Mouse (Mus musculus): Measurements from ENCODE around the gene Coasy.

The Coasy gene

GRCm38 (mm10) chr11:101062971-101063675 is 19.2 kb upstream of the Coasy start:
- 79% methylated on average over 14 of the region's 14 CpGs for WGBS

GRCm38 (mm10) chr11:101063676-101064327 is 18.6 kb upstream of the Coasy start:
- WGBS = 31% methylated on average over 12 of the region's 12 CpGs

- WGBS = 66% methylated on average over 4 of the region's 4 CpGs
These were observed 17.9 kb upstream of the Coasy start for GRCm38 (mm10) chr11:101064462-101064861.

GRCm38 (mm10) chr11:101065002-101065401 is 17.4 kb upstream of the Coasy start:
- WGBS = 96% methylated on average over 9 of the region's 9 CpGs

DNA sequence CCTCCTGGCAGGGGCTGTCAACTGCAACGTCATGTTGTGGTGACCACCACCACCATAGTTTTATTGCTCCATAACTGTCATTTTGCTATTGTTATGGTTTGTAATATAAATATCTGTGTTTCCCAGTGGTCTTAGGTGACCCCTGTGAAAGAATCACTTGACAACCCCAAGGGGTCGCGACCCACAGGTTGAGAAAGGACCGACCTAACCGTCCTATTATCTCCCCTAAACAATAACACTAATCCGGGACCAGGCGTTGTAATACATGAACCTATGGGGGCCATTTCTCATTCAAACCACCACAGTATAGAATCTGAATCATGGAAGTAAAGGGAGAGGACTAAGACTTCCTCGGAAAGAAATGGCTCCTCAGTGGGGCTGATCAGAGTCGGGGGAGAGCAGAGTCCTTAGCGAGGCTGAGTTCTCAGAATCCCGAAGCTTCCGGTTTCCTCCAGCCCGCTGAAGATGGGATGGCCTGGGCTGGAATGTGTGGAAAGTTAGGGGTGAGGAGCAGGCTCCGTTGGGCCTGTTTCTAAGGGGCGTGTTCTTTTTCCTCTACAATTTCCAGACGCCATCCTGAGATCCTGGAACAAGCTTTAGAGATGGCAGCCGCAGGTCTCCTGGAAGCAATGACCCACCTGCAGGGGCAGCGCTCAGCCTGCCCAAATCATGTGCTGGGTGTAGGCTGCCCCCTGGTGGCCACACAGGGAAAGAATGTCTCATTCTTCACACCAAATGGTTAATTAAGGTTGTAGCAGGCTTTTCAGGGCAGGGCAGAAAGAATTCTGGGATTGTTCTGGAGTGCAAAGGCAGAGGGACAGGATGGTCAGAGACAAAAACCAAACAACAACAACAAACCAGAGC is 15.6 kb upstream of the Coasy start:
- WGBS = 20% methylated on average over 18 of the region's 18 CpGs

- WGBS = 4% methylated on average over 35 of the region's 35 CpGs
These were observed 12.8 kb upstream of the Coasy start, which contains the start of gene Naglu for GRCm38 (mm10) chr11:101069391-101070188. TSS of gene Naglu (plus strand) at chr11:101070012.

DNA sequence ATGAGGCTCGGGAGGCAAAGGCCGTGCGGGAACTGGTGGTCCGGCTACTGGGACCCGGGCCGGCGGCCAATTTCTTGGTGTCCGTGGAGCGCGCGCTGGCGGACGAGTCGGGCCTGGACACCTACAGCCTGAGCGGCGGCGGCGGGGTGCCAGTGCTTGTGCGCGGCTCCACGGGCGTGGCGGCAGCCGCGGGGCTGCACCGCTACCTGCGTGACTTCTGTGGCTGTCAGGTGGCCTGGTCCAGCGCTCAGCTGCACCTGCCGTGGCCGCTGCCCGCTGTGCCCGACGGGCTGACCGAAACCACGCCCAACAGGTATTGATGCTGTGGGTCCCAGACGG is 12.2 kb upstream of the Coasy start:
- under 1% methylated on average over 36 of the region's 36 CpGs for WGBS

DNA sequence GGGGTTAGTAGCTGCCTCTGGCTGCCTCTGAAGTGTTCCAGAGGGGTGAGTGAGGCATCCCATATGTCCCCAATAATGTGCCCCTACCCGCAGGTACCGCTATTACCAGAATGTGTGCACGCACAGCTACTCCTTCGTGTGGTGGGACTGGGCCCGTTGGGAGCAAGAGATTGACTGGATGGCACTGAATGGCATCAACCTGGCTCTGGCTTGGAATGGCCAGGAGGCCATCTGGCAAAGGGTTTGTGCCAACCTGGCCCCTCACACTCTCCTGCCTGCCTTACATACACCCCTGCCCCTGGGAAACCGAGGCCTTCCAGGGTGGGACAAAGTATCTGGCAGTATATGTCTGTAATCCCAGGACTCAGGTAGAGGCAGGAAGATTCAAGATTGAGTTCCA is 11.4 kb upstream of the Coasy start:
- 67% methylated on average over 6 of the region's 6 CpGs for WGBS

- WGBS = 86% methylated on average over 14 of the region's 14 CpGs
These were observed 10.4 kb upstream of the Coasy start for GRCm38 (mm10) chr11:101071810-101072428.

DNA sequence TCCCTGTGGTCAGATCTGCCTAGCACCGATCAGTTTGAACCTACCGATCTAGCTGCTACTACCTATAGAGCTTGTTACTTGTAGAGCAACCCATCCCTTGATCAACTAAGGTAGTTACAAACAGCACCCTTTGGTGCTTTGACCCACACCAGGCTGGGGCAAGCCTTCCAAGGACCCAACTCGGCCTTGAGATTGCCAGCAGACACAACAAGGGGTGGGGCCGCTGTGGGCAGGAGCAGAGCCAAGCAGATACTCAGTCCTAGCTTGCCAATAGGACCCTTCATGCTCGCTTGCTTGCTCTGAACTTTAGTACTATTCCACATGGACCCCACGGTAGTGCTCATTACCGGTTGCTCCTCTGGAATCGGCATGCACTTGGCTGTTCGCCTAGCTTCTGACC is 4.2 kb upstream of the Coasy start, which contains the start of gene Hsd17b1:
Hsd17b1 (plus strand) TSS at position 291 of the 400 bp plus-strand sequence.
- 81% methylated on average over 9 of the region's 9 CpGs for WGBS

GRCm38 (mm10) chr11:101079746-101080145 is 2.6 kb upstream of the Coasy start:
- 20% methylated on average over 27 of the region's 27 CpGs for WGBS

DNA sequence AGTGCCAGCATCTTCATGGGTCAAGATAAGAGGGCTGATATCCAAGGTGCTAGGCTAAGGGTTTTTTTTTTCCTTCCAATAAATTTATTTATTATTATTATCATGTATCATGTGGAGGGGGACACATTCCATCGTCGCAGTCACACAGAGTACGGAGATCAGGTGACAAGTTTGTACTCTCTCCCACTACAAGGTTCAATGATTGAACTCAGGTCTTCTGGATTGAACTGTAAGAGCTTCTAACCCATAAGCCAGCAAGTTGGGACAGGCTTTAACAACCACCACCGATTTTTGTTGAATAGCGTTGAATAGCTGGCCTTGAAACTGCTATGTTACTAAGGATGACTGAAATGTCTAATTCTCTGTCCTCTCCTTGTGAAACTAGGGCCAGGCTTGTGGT is 1.9 kb upstream of the Coasy start:
- WGBS = 83% methylated on average over 5 of the region's 5 CpGs

DNA sequence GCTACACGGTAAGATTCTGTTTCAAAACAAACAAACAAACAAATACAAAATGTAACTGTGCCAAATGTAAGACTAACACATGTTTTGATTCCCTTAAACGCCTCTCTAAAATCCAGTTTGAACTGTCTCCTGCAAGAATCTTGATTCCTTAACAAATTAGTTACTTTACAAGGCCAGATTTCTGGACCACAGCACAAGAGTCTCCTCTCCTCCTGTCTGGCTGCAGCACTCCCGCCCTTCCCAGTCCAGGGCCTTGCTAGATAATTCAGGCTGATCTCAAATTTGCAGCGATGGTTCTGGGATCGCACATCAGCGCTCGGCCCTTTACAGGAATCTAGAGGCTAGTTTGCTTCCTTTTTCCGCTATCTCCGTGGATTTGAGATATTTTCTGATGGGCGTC is 706 bp upstream of the Coasy start:
- 10% methylated on average over 10 of the region's 10 CpGs for WGBS

GRCm38 (mm10) chr11:101083083-101083697 is 825 bp downstream of the Coasy start:
- 20% methylated on average over 19 of the region's 19 CpGs for WGBS

DNA sequence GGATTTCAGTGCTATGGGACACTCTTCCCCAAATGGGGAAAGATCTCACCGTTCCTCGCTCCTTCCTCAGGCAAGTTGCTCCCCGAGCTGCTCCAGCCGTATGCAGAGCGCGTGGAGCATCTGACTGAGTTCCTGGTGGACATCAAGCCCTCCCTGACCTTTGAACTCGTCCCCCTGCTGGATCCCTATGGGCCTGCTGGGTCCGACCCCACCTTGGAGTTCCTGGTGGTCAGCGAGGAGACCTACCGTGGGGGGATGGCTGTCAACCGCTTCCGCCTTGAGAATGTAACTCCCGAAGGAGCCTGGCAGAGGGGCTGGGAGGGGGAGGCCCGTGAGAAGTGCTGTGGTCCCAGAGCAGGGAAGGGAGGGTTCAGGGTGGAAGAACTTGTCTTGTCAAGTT is 1.9 kb downstream of the Coasy start:
- 83% methylated on average over 14 of the region's 14 CpGs for WGBS

DNA sequence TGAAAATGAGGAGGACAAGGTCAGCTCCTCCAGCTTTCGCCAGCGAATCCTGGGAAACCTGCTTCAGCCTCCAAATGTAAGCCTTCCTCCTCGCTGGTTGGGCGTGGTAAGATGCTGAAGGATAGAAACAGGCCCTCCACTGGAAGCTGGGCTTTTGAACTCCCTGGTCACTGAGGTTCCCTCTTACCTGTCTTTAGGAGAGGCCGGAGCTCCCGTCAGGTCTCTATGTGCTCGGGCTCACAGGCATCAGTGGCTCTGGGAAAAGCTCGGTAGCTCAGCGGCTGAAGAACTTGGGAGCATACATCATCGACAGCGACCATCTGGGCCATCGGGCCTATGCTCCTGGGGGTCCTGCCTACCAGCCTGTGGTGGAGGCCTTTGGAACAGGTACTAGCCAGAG is 2.4 kb downstream of the Coasy start:
- WGBS = 96% methylated on average over 12 of the region's 12 CpGs

DNA sequence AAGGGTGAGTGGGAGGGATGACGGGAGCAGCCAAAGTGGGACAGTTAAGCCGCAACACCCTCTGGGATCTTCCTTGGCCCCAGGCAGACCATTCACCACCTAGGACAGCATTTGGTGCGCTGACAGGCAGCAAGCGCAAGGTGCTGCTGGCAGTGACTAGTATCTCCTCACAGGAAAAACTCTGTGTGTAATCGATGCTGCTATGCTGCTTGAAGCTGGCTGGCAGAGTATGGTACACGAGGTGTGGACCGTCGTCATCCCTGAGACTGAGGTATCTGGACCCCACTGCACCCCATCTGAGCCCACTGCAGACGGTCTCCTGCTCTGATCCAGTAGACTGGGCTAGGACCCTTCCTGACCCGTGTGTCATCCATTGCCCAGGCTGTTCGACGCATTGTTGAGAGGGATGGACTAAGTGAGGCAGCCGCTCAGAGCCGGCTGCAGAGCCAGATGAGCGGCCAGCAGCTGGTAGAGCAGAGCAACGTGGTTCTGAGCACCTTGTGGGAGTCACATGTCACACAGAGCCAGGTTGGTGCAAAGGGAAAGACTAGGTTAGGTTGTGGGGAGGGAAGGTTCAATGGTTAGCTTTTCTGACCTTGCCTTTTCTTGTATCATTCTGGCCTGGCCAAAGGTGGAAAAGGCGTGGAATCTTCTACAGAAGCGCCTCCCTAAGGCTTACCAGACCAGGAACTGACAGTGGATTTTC is 3.4 kb downstream of the Coasy start:
- 92% methylated on average over 18 of the region's 18 CpGs for WGBS

- WGBS = 57% methylated on average over 6 of the region's 6 CpGs
These were observed 3.9 kb downstream of the Coasy start for GRCm38 (mm10) chr11:101086323-101086674.

- 1% methylated on average over 52 of the region's 52 CpGs for WGBS
These were observed 4.7 kb downstream of the Coasy start, which contains the start of gene Mlx for GRCm38 (mm10) chr11:101086756-101087681. TSS of gene Mlx (plus strand) at chr11:101087277.
